Mouse (Mus musculus) liver, postnatal 0 days (tissue): ENCODE results near the gene Gm7075.

Source experiments
- CTCF ChIP-seq: sonication (generic); IDR thresholded peaks from 2 replicates; pipeline ENCODE4 v1.5.1; 2016; ENCODE audit warnings: antibody characterized with exemption, low read depth
- EP300 ChIP-seq: IDR thresholded peaks from 2 replicates; pipeline ENCODE4 v1.6.1; 2016; ENCODE audit warnings: antibody characterized with exemption, low read depth, mild to moderate bottlenecking

GRCm38 (mm10) chr10:63429023-63429340 is 7.4 kb upstream of the Gm7075 start:
- TF ChIP-seq CTCF (no peak), EP300 (no peak)
